Mouse (Mus musculus): ENCODE data around the gene Cap2. TPM values are rescaled to one million over a fixed set of nuclear protein-coding genes. Genes with fewer than 3 reads are reported as not detected.

The Cap2 gene
- polyA plus RNA-seq, 1 experiment = 6.2 TPM

DNA sequence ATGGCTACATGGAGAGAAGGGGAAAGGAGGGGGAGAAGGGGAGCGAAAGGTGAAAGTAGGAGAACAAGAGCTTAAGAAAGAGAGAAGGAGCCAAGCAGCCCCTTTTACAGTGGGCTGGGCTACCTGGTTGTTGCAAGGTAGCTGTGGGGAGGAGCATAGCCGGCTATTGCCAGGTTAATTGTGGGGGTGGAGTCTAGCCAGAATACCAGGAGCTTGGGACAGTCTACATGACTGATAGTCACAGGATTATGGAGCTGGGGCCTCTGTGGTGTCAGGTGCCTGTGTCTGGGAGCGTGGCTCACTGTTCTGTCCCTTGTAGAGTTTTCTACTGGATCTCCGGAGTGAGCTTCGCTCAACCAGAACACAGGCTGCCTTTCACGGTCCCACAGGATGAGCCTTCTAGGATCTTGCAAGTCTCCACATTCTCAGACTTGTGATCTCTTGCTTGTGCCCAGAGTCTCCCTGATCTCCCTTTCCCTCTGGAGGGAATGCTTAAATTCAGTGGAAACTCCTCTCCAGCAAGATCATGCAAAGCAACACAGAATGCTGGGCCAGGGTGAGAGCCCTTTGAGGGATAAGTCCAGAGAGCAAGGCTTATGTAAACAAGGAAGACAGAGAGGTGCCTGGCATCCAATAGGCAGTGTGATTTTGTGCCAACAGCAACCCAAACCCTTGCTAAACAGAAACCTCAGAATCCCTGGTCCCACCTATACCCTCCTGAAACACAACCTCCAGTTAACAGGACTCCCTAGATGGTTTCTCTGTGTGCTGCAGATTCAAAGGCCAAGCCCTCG lies 119.5 kb downstream of the Cap2 start:
- 31% methylated on average over 7 of the region's 7 CpGs for WGBS
- no peak for TF ChIP-seq CTCF (IDR thresholded peaks at IDR 0.05; ENCODE audit: extremely low read depth, insufficient read length, insufficient replicate concordance, low read depth, low read length)
- no peak for TF ChIP-seq POLR2A (IDR thresholded peaks at IDR 0.05; ENCODE audit: low read depth, low read length)
- Histone ChIP-seq H3K27me3 (ENCODE audit: control insufficient read depth, insufficient read depth, low read length) (no peaks in the 10 kb centered on the region), H3K4me1 (ENCODE audit: control insufficient read depth, insufficient read depth, insufficient read length, low read length) (peaks cover 15% of the 10 kb centered on the region), H3K36me3 (ENCODE audit: control insufficient read depth, insufficient read depth, low read length) (no peaks in the 10 kb centered on the region), H3K4me3 (ENCODE audit: low read depth, low read length) (no peak overlapping the region), H3K27ac (ENCODE audit: insufficient read depth, low read depth, low read length) (peak overlapping the region; percentile 59)

DNA sequence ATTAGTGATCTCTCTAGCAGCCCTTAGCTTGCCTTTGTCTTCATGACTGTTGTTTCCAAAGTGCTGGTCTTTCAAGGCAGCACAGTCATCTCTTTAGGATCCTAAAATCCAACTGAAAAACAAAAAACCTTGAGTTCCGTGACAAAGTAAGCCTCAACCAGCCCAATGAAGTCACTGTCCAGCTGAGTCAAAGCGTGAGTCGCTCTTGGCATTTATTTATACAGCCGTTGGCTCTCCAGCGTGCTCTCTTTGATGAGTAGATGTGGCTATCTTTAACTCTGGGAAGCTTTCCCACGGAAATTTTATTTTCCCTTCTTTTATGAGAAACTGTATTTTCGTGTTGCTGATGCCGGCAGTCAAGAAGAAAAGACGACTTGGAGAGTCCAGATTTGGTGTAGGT lies 125.0 kb downstream of the Cap2 start:
- no peak for TF ChIP-seq POLR2A (IDR thresholded peaks at IDR 0.05; ENCODE audit: low read depth, low read length)
- TF ChIP-seq CTCF (IDR thresholded peaks at IDR 0.05; ENCODE audit: extremely low read depth, insufficient read length, insufficient replicate concordance, low read depth, low read length) = no peak
- WGBS = 87% methylated on average over 9 of the region's 9 CpGs
- no peaks in the 10 kb centered on the region for H3K27me3 ChIP-seq (ENCODE audit: control insufficient read depth, insufficient read depth, low read length)
- no peak overlapping the region for H3K27ac ChIP-seq (ENCODE audit: insufficient read depth, low read depth, low read length)
- H3K4me3 ChIP-seq (ENCODE audit: low read depth, low read length) = no peak overlapping the region
- no peaks in the 10 kb centered on the region for H3K36me3 ChIP-seq (ENCODE audit: control insufficient read depth, insufficient read depth, low read length)
- H3K4me1 ChIP-seq (ENCODE audit: control insufficient read depth, insufficient read depth, insufficient read length, low read length) = no peaks in the 10 kb centered on the region; the same call in 1 of the 2 replicates

DNA sequence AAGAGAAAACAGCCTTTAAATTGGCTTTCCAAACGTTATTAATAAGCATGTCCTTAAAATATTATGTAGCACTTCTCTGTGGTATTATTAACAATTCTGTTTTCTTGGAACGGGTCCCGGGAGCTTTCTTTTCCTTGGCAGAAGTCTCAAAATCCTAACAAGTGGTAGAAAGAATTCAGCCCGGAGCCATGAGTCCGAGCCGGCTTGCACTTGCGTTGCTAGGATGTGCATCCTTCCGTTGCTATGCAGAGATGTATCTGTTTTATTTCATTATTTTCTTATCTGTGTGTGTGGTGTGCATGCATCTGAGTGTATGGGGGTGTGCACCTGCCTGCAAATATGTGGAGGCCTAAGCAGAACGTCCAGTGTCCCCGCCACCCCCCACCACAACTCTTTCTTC lies 126.2 kb downstream of the Cap2 start:
- Histone ChIP-seq H3K36me3 (ENCODE audit: control insufficient read depth, insufficient read depth, low read length) (no peaks in the 10 kb centered on the region), H3K27me3 (ENCODE audit: control insufficient read depth, insufficient read depth, low read length) (no peaks in the 10 kb centered on the region), H3K27ac (ENCODE audit: insufficient read depth, low read depth, low read length) (no peak overlapping the region), H3K4me3 (ENCODE audit: low read depth, low read length) (no peak overlapping the region), H3K4me1 (ENCODE audit: control insufficient read depth, insufficient read depth, insufficient read length, low read length) (no peaks in the 10 kb centered on the region)
- TF ChIP-seq POLR2A (IDR thresholded peaks at IDR 0.05; ENCODE audit: low read depth, low read length) (no peak), CTCF (IDR thresholded peaks at IDR 0.05; ENCODE audit: extremely low read depth, insufficient read length, insufficient replicate concordance, low read depth, low read length) (no peak)
- 79% methylated on average over 10 of the region's 10 CpGs for WGBS

DNA sequence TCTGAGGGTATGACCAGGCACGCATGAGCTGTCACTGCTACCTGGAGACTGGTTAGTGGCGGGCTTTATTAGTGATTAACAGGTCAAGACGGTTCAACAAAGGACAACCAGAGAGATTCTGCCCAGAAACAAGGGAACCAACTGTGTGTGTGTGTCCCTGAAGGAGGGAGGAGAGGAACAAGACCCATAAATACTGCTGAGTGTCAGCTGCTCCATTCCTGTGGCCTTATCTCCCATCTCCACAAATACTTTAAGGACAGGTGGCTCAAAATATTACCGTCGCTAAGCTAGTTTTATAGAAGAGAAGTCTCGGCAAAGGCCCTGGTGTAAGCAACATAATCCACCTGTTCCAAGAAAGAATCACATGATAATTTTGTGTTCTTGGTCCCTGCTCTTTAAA lies 127.7 kb downstream of the Cap2 start:
- H3K36me3 ChIP-seq (ENCODE audit: control insufficient read depth, insufficient read depth, low read length) = no peaks in the 10 kb centered on the region
- WGBS = 75% methylated on average over 6 of the region's 6 CpGs
- no peak overlapping the region for H3K27ac ChIP-seq (ENCODE audit: insufficient read depth, low read depth, low read length)
- no peak for TF ChIP-seq POLR2A (IDR thresholded peaks at IDR 0.05; ENCODE audit: low read depth, low read length)
- no peak for TF ChIP-seq CTCF (IDR thresholded peaks at IDR 0.05; ENCODE audit: extremely low read depth, insufficient read length, insufficient replicate concordance, low read depth, low read length)
- H3K4me3 ChIP-seq (ENCODE audit: low read depth, low read length) = no peak overlapping the region
- H3K4me1 ChIP-seq (ENCODE audit: control insufficient read depth, insufficient read depth, insufficient read length, low read length) = no peaks in the 10 kb centered on the region
- no peaks in the 10 kb centered on the region for H3K27me3 ChIP-seq (ENCODE audit: control insufficient read depth, insufficient read depth, low read length)

DNA sequence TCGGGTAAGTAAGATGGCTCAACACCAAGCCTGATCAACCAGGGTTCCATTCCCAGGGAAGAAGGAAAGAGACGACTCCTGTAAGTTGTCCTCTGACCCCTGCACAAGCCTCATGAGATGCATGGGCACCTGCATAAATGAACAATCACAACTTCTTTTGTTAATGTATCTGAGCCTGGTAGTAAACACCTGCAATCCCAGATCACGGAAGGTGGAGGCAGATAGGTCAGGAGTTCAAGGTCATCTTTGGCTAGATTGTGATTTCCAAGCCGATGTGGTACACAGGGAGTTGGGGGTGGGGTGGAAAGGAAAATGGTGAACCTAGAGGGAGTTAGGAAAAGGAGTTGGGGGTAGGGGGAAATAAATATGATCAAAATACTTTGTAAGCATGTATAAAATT lies 131.1 kb downstream of the Cap2 start:
- Histone ChIP-seq H3K36me3 (ENCODE audit: control insufficient read depth, insufficient read depth, low read length) (no peaks in the 10 kb centered on the region), H3K27me3 (ENCODE audit: control insufficient read depth, insufficient read depth, low read length) (no peaks in the 10 kb centered on the region), H3K4me1 (ENCODE audit: control insufficient read depth, insufficient read depth, insufficient read length, low read length) (no peaks in the 10 kb centered on the region), H3K4me3 (ENCODE audit: low read depth, low read length) (no peak overlapping the region), H3K27ac (ENCODE audit: insufficient read depth, low read depth, low read length) (no peak overlapping the region)
- 41% methylated on average over 4 of the region's 4 CpGs for WGBS
- TF ChIP-seq POLR2A (IDR thresholded peaks at IDR 0.05; ENCODE audit: low read depth, low read length) = no peak

DNA sequence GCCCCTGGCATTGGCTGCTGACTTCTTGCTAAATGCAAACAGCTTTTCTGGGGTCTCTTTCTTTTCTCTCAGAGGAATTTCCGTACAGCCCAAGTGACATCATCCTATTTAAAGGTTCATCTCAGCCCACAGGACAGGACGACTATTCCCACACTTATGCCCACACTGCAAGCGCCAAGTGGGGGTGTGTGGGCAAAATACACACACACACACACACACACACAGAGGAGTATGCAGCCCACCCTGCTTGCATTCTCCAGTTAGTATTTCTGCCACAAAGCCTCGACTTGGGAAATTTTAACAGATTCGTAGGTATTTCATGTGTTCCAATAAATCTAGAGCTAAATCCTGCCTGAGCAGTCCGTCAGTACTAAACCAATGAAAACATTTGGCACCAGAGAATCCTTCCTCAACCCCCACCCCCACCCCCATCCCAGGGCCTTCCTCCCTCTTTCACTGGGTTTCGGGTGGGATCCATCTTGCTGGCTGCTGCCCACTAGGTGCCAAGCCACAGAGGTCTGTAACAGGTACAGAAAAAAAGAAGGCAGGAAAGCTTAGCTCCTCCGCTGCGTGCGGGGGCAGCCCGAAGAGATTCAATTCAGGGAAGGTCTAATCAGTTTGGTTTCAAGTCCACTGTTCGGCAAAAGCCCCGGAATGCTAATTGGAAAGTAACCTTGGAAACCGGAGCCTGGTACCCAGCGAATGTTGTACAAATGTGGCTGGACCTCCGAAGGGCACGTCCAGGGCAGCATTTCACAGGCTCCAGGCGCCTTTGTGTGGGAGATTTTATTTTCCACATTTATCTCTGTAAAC lies 131.9 kb downstream of the Cap2 start:
- WGBS = 82% methylated on average over 18 of the region's 18 CpGs
- no peak overlapping the region for H3K4me3 ChIP-seq (ENCODE audit: low read depth, low read length)
- H3K36me3 ChIP-seq (ENCODE audit: control insufficient read depth, insufficient read depth, low read length) = no peaks in the 10 kb centered on the region
- no peak overlapping the region for H3K27ac ChIP-seq (ENCODE audit: insufficient read depth, low read depth, low read length)
- TF ChIP-seq POLR2A (IDR thresholded peaks at IDR 0.05; ENCODE audit: low read depth, low read length) (no peak), CTCF (IDR thresholded peaks at IDR 0.05; ENCODE audit: extremely low read depth, insufficient read length, insufficient replicate concordance, low read depth, low read length) (no peak)
- no peaks in the 10 kb centered on the region for H3K27me3 ChIP-seq (ENCODE audit: control insufficient read depth, insufficient read depth, low read length)
- no peaks in the 10 kb centered on the region for H3K4me1 ChIP-seq (ENCODE audit: control insufficient read depth, insufficient read depth, insufficient read length, low read length)

DNA sequence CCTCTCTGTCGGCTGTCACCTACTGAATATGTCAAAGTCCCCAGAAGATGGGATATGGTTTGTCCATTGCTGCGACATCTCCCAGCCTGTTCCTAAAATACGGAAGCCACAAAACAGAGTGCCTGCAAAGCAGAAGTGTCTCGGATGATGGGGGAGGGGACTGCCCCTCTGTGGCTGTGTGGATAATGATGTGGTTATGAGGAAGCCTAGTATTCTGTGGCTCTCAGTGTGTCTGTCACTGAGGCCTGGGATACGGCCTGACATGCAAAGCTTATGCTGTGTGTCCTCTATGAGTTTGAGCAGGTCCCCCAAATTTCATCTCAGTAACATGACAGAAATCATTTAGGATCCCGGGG lies 132.5 kb downstream of the Cap2 start:
- TF ChIP-seq CTCF (IDR thresholded peaks at IDR 0.05; ENCODE audit: extremely low read depth, insufficient read length, insufficient replicate concordance, low read depth, low read length) (no peak), POLR2A (IDR thresholded peaks at IDR 0.05; ENCODE audit: low read depth, low read length) (no peak)
- H3K27ac ChIP-seq (ENCODE audit: insufficient read depth, low read depth, low read length) = no peak overlapping the region
- no peaks in the 10 kb centered on the region for H3K4me1 ChIP-seq (ENCODE audit: control insufficient read depth, insufficient read depth, insufficient read length, low read length)
- no peaks in the 10 kb centered on the region for H3K27me3 ChIP-seq (ENCODE audit: control insufficient read depth, insufficient read depth, low read length)
- 74% methylated on average over 6 of the region's 6 CpGs for WGBS
- no peaks in the 10 kb centered on the region for H3K36me3 ChIP-seq (ENCODE audit: control insufficient read depth, insufficient read depth, low read length)
- no peak overlapping the region for H3K4me3 ChIP-seq (ENCODE audit: low read depth, low read length)

Measured in small intestine, adult 2 months (tissue).